Mouse (Mus musculus): ENCODE results near the gene Dusp10. TPM values are rescaled to one million over a fixed set of nuclear protein-coding genes. Genes with fewer than 3 reads are reported as not detected.

Dusp10 gene
- total and polyA plus RNA-seq, 2 experiments from 2014 or later, result 6.3 to 11.7 TPM

DNA sequence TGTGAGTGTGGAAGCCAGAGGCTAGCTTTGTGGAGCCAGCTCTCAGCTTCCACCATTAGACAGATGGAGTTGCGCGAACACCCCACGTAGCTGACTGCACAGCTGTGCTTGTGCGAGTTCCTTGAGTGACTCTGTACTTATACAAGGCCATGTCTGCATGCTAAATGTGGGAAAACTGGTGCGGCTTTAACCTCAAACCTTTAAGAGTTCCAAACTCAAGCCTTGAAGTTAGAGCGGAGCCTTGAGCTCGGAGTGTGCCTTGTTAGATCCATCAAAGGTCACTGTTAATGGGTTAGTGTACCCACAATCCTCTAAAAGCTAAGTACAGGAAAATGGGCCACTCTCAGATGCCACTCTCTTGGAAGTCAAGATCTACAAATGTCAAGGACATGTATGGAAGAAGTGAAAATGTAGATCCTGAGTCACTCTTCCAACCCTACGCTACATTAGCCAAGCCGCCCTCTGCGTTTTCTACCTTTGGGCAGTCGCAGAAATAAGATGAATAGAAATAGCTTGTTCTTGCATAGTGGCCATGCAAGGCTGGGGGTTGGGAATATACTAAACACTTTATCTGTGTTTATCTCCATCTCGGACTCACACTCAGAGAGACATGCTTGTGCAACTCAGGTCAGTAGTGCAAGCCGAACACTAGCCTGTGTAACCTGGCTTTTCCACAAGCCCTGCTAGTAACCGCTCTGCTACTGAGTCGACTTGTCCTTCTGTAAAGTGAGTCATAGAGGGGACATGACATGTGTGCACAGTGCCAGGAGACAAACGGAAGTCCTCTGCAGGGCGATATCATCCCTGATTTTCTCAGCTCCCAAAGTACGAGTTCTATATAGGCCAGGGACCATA lies 54.8 kb downstream of the Dusp10 start:
- Histone ChIP-seq H3K4me3 (ENCODE audit: low read length) (no peak overlapping the region), H3K27me3 (ENCODE audit: insufficient read depth, low read length) (no peaks in the 10 kb centered on the region), H3K9ac (replicated peaks; ENCODE audit: low read length) (no peak overlapping the region), H3K27ac (no peak overlapping the region), H3K36me3 (ENCODE audit: insufficient read depth, low read length) (no peaks in the 10 kb centered on the region; the same call in 1 of the 2 replicates), H3K4me2 (ENCODE audit: low read depth, low read length) (no peak overlapping the region), H3K4me1 (ENCODE audit: insufficient read depth, low read length) (peaks cover 8% of the 10 kb centered on the region; the same call in 1 of the 2 replicates), H3K9me3 (ENCODE audit: low read length) (no peaks in the 10 kb centered on the region)
- no peak for ATAC-seq
- WGBS, result 93% methylated on average over 18 of the region's 18 CpGs
- TF ChIP-seq CTCF (IDR thresholded peaks at IDR 0.05; ENCODE audit: low read depth), result no peak
- DNase-seq (ENCODE audit: low spot score), result no peak

DNA sequence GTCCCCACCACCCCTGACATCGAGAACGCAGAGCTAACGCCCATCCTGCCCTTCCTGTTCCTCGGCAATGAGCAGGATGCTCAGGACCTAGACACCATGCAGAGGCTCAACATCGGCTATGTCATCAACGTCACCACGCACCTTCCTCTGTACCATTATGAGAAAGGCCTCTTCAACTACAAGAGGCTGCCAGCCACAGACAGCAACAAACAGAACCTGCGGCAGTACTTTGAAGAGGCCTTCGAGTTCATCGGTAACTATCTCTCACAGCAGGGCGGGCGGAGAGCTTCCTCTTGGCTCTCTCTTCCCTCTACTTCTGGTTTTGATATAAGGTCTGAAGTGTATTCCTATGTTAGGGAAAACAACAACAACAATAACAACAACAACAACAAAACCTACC lies 55.9 kb downstream of the Dusp10 start:
- Histone ChIP-seq H3K27me3 (ENCODE audit: insufficient read depth, low read length) (no peaks in the 10 kb centered on the region), H3K4me2 (ENCODE audit: low read depth, low read length) (no peak overlapping the region), H3K36me3 (ENCODE audit: insufficient read depth, low read length) (no peaks in the 10 kb centered on the region; the same call in 1 of the 2 replicates), H3K27ac (no peak overlapping the region), H3K9ac (replicated peaks; ENCODE audit: low read length) (no peak overlapping the region), H3K4me1 (ENCODE audit: insufficient read depth, low read length) (peaks cover 8% of the 10 kb centered on the region; the same call in 1 of the 2 replicates), H3K9me3 (ENCODE audit: low read length) (no peaks in the 10 kb centered on the region), H3K4me3 (ENCODE audit: low read length) (no peak overlapping the region)
- WGBS, result 95% methylated on average over 12 of the region's 12 CpGs
- no peak for TF ChIP-seq CTCF (IDR thresholded peaks at IDR 0.05; ENCODE audit: low read depth)
- ATAC-seq, result no peak
- DNase-seq (ENCODE audit: low spot score), result no peak

DNA sequence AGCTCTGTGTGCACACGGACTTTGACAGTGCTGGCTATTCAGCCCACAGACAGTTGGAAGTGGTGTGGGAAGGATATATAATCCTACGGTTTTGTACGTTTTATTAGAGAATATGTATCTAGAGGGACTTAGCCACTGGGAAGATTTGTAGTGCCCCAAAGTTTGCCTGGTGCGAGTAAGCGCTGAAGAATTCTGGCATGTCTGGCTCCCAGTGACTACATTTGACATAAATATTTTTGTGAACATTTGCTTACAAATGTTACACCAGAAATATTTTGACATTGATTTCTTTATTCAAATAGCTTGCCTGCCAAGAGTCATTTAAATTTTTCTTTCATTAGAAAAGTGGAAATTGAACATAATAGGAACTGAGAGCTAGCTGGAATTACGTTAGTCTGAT lies 63.0 kb downstream of the Dusp10 start:
- no peak overlapping the region for H3K4me3 ChIP-seq (ENCODE audit: low read length)
- DNase-seq (ENCODE audit: low spot score), result no peak
- no peaks in the 10 kb centered on the region for H3K36me3 ChIP-seq (ENCODE audit: insufficient read depth, low read length)
- no peak overlapping the region for H3K4me2 ChIP-seq (ENCODE audit: low read depth, low read length)
- no peaks in the 10 kb centered on the region for H3K4me1 ChIP-seq (ENCODE audit: insufficient read depth, low read length)
- no peak overlapping the region for H3K9ac ChIP-seq (replicated peaks; ENCODE audit: low read length)
- 77% methylated on average over 6 of the region's 6 CpGs for WGBS
- H3K9me3 ChIP-seq (ENCODE audit: low read length), result no peaks in the 10 kb centered on the region
- H3K27me3 ChIP-seq (ENCODE audit: insufficient read depth, low read length), result no peaks in the 10 kb centered on the region
- H3K27ac ChIP-seq, result no peak overlapping the region
- TF ChIP-seq CTCF (IDR thresholded peaks at IDR 0.05; ENCODE audit: low read depth), result no peak
- no peak for ATAC-seq

DNA sequence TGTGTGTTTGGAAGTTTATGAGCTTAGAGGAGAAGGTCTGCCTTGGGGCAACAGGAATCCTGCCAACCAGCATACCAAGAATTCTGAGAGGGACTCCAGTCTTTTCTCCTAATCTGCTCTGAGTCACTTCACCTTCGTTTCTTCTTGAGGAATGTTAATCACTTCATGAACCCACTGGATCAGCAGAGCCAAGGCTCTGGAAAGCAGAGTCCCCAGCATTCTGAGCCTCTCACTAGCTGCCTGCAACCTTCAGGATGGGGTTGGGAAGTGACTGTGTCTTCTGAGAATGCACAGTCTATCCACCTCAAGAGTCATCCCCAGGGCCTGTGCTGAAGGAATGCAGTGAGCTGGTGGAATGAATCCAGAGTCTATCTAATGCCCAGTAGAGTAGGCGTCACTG lies 63.7 kb downstream of the Dusp10 start:
- H3K9ac ChIP-seq (replicated peaks; ENCODE audit: low read length), result no peak overlapping the region
- H3K4me1 ChIP-seq (ENCODE audit: insufficient read depth, low read length), result no peaks in the 10 kb centered on the region
- DNase-seq (ENCODE audit: low spot score) (no peak), ATAC-seq (no peak)
- H3K9me3 ChIP-seq (ENCODE audit: low read length), result no peaks in the 10 kb centered on the region
- H3K27ac ChIP-seq, result no peak overlapping the region
- H3K4me3 ChIP-seq (ENCODE audit: low read length), result no peak overlapping the region
- H3K4me2 ChIP-seq (ENCODE audit: low read depth, low read length), result no peak overlapping the region
- H3K36me3 ChIP-seq (ENCODE audit: insufficient read depth, low read length), result no peaks in the 10 kb centered on the region
- no peak for TF ChIP-seq CTCF (IDR thresholded peaks at IDR 0.05; ENCODE audit: low read depth)
- no peaks in the 10 kb centered on the region for H3K27me3 ChIP-seq (ENCODE audit: insufficient read depth, low read length)
- 45% methylated on average over 2 of the region's 2 CpGs for WGBS

DNA sequence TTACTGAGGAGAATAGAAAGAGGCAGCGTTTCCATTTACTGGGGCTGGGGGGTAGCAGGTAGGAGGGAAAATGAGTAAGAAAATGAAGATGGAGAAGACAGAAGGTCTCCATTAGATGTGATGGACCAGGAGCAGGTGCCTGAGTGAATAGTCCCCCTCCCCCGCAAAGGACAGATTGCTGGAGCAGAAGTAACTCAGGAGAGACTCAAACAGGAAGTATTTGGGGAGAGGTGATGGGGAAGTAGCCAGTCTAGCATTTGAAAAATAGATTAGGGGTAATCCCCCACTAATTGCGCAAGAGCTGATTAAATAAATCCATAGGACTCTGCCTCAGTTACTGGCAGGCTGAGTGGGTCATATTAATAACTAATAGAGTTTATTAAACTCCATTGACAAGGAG lies 66.2 kb downstream of the Dusp10 start:
- H3K9ac ChIP-seq (replicated peaks; ENCODE audit: low read length), result no peak overlapping the region
- no peaks in the 10 kb centered on the region for H3K27me3 ChIP-seq (ENCODE audit: insufficient read depth, low read length)
- ATAC-seq (no peak), DNase-seq (ENCODE audit: low spot score) (no peak)
- TF ChIP-seq CTCF (IDR thresholded peaks at IDR 0.05; ENCODE audit: low read depth), result no peak
- WGBS, result 94% methylated on average over 3 of the region's 3 CpGs
- H3K36me3 ChIP-seq (ENCODE audit: insufficient read depth, low read length), result no peaks in the 10 kb centered on the region
- H3K27ac ChIP-seq, result no peak overlapping the region
- no peak overlapping the region for H3K4me2 ChIP-seq (ENCODE audit: low read depth, low read length)
- H3K9me3 ChIP-seq (ENCODE audit: low read length), result no peaks in the 10 kb centered on the region
- no peak overlapping the region for H3K4me3 ChIP-seq (ENCODE audit: low read length)
- H3K4me1 ChIP-seq (ENCODE audit: insufficient read depth, low read length), result no peaks in the 10 kb centered on the region

DNA sequence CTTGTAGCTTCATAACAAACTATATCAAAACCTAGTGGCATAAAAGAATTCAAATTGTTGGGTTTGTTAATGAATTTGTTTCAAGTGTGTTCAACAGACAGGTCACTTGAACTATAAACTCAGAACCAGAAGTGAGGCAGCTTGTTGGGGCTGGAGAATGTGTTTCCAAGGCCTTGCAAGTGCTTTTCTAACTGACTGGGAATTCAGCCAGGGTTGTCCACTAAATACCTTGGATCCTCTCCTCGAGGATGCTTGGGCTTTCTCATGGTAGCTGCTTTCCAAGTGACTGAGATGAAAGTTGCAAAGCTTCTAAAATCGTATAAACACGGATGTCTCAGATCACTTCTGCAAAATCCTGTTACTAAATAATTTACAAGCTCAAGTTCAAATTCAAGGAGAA lies 69.6 kb downstream of the Dusp10 start:
- Histone ChIP-seq H3K36me3 (ENCODE audit: insufficient read depth, low read length) (no peaks in the 10 kb centered on the region), H3K9ac (replicated peaks; ENCODE audit: low read length) (no peak overlapping the region), H3K27me3 (ENCODE audit: insufficient read depth, low read length) (no peaks in the 10 kb centered on the region), H3K4me1 (ENCODE audit: insufficient read depth, low read length) (no peaks in the 10 kb centered on the region), H3K4me2 (ENCODE audit: low read depth, low read length) (no peak overlapping the region), H3K4me3 (ENCODE audit: low read length) (no peak overlapping the region), H3K9me3 (ENCODE audit: low read length) (no peaks in the 10 kb centered on the region), H3K27ac (no peak overlapping the region)
- TF ChIP-seq CTCF (IDR thresholded peaks at IDR 0.05; ENCODE audit: low read depth), result no peak
- no peak for DNase-seq (ENCODE audit: low spot score)
- ATAC-seq, result no peak
- whole genome bisulfite sequencing, result 68% methylated on average over 3 of the region's 3 CpGs

DNA sequence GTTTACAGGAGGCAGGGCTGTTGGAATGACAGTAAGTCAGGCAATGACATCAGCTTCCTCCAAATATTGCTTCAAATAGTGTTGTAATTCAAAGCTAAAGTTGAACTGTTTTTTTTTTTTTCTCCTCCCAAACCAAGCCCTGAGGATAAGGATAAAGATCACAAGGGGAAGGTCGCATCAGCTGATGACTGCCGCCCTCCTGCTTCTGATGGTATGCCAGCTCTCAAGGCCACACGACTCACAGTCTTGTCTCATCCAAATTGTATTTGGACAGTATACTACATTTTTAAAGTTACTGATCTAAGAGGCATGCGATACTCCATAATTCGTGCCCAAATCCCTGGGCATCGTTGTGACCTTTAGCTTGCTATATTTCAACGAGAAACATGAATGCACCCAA lies 70.1 kb downstream of the Dusp10 start:
- no peak for ATAC-seq
- H3K36me3 ChIP-seq (ENCODE audit: insufficient read depth, low read length), result no peaks in the 10 kb centered on the region
- no peak overlapping the region for H3K27ac ChIP-seq
- H3K9me3 ChIP-seq (ENCODE audit: low read length), result no peaks in the 10 kb centered on the region
- no peak for DNase-seq (ENCODE audit: low spot score)
- TF ChIP-seq CTCF (IDR thresholded peaks at IDR 0.05; ENCODE audit: low read depth), result no peak
- no peaks in the 10 kb centered on the region for H3K27me3 ChIP-seq (ENCODE audit: insufficient read depth, low read length)
- WGBS, result 90% methylated on average over 7 of the region's 7 CpGs
- no peak overlapping the region for H3K9ac ChIP-seq (replicated peaks; ENCODE audit: low read length)
- no peak overlapping the region for H3K4me3 ChIP-seq (ENCODE audit: low read length)
- no peaks in the 10 kb centered on the region for H3K4me1 ChIP-seq (ENCODE audit: insufficient read depth, low read length)
- H3K4me2 ChIP-seq (ENCODE audit: low read depth, low read length), result no peak overlapping the region
